Mouse (Mus musculus) kidney, adult 2 months (tissue): ENCODE data around the gene Ppp3ca.

Experiments used
- CTCF ChIP-seq: fragments of 200-500 bp; conservative IDR thresholded peaks from 2 replicates; pipeline ENCODE4 v1.5.1; 2011; ENCODE audit warnings: low read depth, mild to moderate bottlenecking, control low read depth, low read length, moderate library complexity, mixed read lengths; ENCODE audit not compliant: insufficient read depth, insufficient read length
- POLR2A ChIP-seq: fragments of 200-500 bp; IDR thresholded peaks from one replicate; pipeline ENCODE4 v1.6.1; 2011; ENCODE audit warnings: low read depth, low read length, control low read depth

DNA sequence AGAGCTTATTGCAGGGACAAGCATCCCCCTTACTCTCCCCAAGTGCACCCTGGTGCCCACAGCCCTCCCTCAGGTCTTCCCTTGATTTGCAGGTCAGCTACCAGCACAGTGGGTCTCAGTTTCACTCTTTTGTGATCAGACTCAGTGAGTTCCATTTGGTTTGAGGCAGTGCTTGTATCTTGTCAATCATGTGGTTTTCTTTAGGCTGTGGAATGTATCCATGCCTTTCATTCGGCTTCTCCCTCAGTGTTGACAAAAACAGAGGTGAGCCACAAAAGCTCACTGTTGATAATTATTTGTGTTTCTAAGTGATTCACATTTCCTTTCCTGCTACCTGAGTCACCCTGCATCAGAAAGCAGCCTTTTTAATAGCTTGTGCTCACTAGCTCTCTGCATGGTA lies 66.1 kb downstream of the Ppp3ca start:
- TF ChIP-seq CTCF (no peak), POLR2A (no peak)
